Mouse (Mus musculus) olfactory bulb, adult 2 months (tissue): ENCODE results near the gene Col23a1.

ENCODE experiments used
- CTCF ChIP-seq: fragments of 200-500 bp; IDR thresholded peaks from 2 replicates; pipeline ENCODE4 v1.5.1; 2012; ENCODE audit warnings: low read depth, mild to moderate bottlenecking, low read length, moderate library complexity; ENCODE audit not compliant: insufficient read depth
- POLR2A ChIP-seq: fragments of 200-500 bp; IDR thresholded peaks from 2 replicates; pipeline ENCODE4 v1.6.1; 2012; ENCODE audit warnings: mild to moderate bottlenecking, low read depth, low read length, moderate library complexity; ENCODE audit not compliant: insufficient read depth

GRCm38 (mm10) chr11:51446711-51447425 is 157.1 kb downstream of the Col23a1 start:
- TF ChIP-seq CTCF (peak; percentile 47; the same call in 1 of the 2 replicates), POLR2A (no peak)
